Mouse (Mus musculus): ENCODE results near the gene Nploc4. TPM values are rescaled to one million over a fixed set of nuclear protein-coding genes. Genes with fewer than 3 reads are reported as not detected.

Nploc4 gene
- polyA plus RNA-seq, 1 experiment from 2014 or later, result 45.3 TPM

GRCm38 (mm10) chr11:120373025-120373424, 64.5 kb downstream of the Nploc4 start:
- DNase-seq (ENCODE audit: low spot score), result no peak
- no peaks in the 10 kb centered on the region for H3K9me3 ChIP-seq
- H3K27ac ChIP-seq (replicated peaks), result no peak overlapping the region
- peaks cover 89% of the 10 kb centered on the region for H3K36me3 ChIP-seq (replicated peaks)
- H3K27me3 ChIP-seq (replicated peaks; ENCODE audit: low read depth, poor library complexity, severe bottlenecking), result no peaks in the 10 kb centered on the region
- no peak overlapping the region for H3K4me3 ChIP-seq
- WGBS, result 59% methylated on average over 13 of the region's 13 CpGs
- H3K4me1 ChIP-seq, result peaks cover 22% of the 10 kb centered on the region

GRCm38 (mm10) chr11:120369656-120370055, 67.9 kb downstream of the Nploc4 start:
- Histone ChIP-seq H3K27me3 (replicated peaks; ENCODE audit: low read depth, poor library complexity, severe bottlenecking) (no peaks in the 10 kb centered on the region), H3K36me3 (replicated peaks) (peaks cover 62% of the 10 kb centered on the region), H3K4me3 (no peak overlapping the region), H3K27ac (replicated peaks) (peak overlapping the region; percentile 70), H3K9me3 (no peaks in the 10 kb centered on the region), H3K4me1 (peaks cover 27% of the 10 kb centered on the region)
- WGBS, result 40% methylated on average over 8 of the region's 8 CpGs
- DNase-seq (ENCODE audit: low spot score), result peak; percentile 78

GRCm38 (mm10) chr11:120366443-120367027, 71.0 kb downstream of the Nploc4 start:
- WGBS, result 36% methylated on average over 7 of the region's 7 CpGs
- Histone ChIP-seq H3K27me3 (replicated peaks; ENCODE audit: low read depth, poor library complexity, severe bottlenecking) (no peaks in the 10 kb centered on the region), H3K4me1 (peaks cover 41% of the 10 kb centered on the region), H3K36me3 (replicated peaks) (peaks cover 30% of the 10 kb centered on the region), H3K4me3 (no peak overlapping the region), H3K27ac (replicated peaks) (0 out of 2 replicates have a peak overlapping the region, but pooled peaks have one; percentile 16), H3K9me3 (no peaks in the 10 kb centered on the region)
- DNase-seq (ENCODE audit: low spot score), result no peak

- Histone ChIP-seq H3K9me3 (no peaks in the 10 kb centered on the region), H3K27ac (replicated peaks) (no peak overlapping the region), H3K36me3 (replicated peaks) (no peaks in the 10 kb centered on the region), H3K4me3 (no peak overlapping the region), H3K27me3 (replicated peaks; ENCODE audit: low read depth, poor library complexity, severe bottlenecking) (no peaks in the 10 kb centered on the region), H3K4me1 (peaks cover 67% of the 10 kb centered on the region)
- no peak for DNase-seq (ENCODE audit: low spot score)
- WGBS, result 86% methylated on average over 6 of the region's 6 CpGs
These were observed 74.6 kb downstream of the Nploc4 start for GRCm38 (mm10) chr11:120362891-120363290.

GRCm38 (mm10) chr11:120361295-120361694, 76.2 kb downstream of the Nploc4 start, which contains the start of gene Fscn2:
Gene Fscn2, plus strand, starts transcription at chr11:120361534.
- H3K27me3 ChIP-seq (replicated peaks; ENCODE audit: low read depth, poor library complexity, severe bottlenecking), result no peaks in the 10 kb centered on the region
- H3K9me3 ChIP-seq, result no peaks in the 10 kb centered on the region
- peaks cover 60% of the 10 kb centered on the region for H3K4me1 ChIP-seq
- DNase-seq (ENCODE audit: low spot score), result no peak
- 63% methylated on average over 10 of the region's 10 CpGs for WGBS
- no peaks in the 10 kb centered on the region for H3K36me3 ChIP-seq (replicated peaks)
- H3K4me3 ChIP-seq, result 0 out of 2 replicates have a peak within 1 kb of the TSS, but pooled peaks have one; percentile 6
- H3K27ac ChIP-seq (replicated peaks), result peak within 1 kb of the TSS; percentile 41

- peaks cover 57% of the 10 kb centered on the region for H3K4me1 ChIP-seq
- WGBS, result 73% methylated on average over 5 of the region's 5 CpGs
- H3K27ac ChIP-seq (replicated peaks), result peak overlapping the region; percentile 41
- no peak overlapping the region for H3K4me3 ChIP-seq
- H3K36me3 ChIP-seq (replicated peaks), result no peaks in the 10 kb centered on the region
- H3K9me3 ChIP-seq, result no peaks in the 10 kb centered on the region
- H3K27me3 ChIP-seq (replicated peaks; ENCODE audit: low read depth, poor library complexity, severe bottlenecking), result no peaks in the 10 kb centered on the region
- no peak for DNase-seq (ENCODE audit: low spot score)
These were observed 76.8 kb downstream of the Nploc4 start for GRCm38 (mm10) chr11:120360755-120361154.

GRCm38 (mm10) chr11:120360062-120360461, 77.4 kb downstream of the Nploc4 start:
- Histone ChIP-seq H3K4me3 (no peak overlapping the region), H3K27ac (replicated peaks) (0 out of 2 replicates have a peak overlapping the region, but pooled peaks have one; percentile 41), H3K4me1 (peaks cover 64% of the 10 kb centered on the region), H3K36me3 (replicated peaks) (no peaks in the 10 kb centered on the region), H3K9me3 (no peaks in the 10 kb centered on the region), H3K27me3 (replicated peaks; ENCODE audit: low read depth, poor library complexity, severe bottlenecking) (no peaks in the 10 kb centered on the region)
- 59% methylated on average over 8 of the region's 8 CpGs for WGBS
- DNase-seq (ENCODE audit: low spot score), result no peak

GRCm38 (mm10) chr11:120359391-120359790, 78.1 kb downstream of the Nploc4 start:
- no peak for DNase-seq (ENCODE audit: low spot score)
- Histone ChIP-seq H3K4me1 (peaks cover 65% of the 10 kb centered on the region), H3K36me3 (replicated peaks) (no peaks in the 10 kb centered on the region), H3K27me3 (replicated peaks; ENCODE audit: low read depth, poor library complexity, severe bottlenecking) (no peaks in the 10 kb centered on the region), H3K9me3 (no peaks in the 10 kb centered on the region), H3K27ac (replicated peaks) (no peak overlapping the region), H3K4me3 (no peak overlapping the region)
- WGBS, result 88% methylated on average over 6 of the region's 6 CpGs

- WGBS, result 21% methylated on average over 10 of the region's 10 CpGs
- peak overlapping the region; percentile 34 for H3K4me3 ChIP-seq
- peak; percentile 71 for DNase-seq (ENCODE audit: low spot score)
- no peaks in the 10 kb centered on the region for H3K9me3 ChIP-seq
- no peaks in the 10 kb centered on the region for H3K36me3 ChIP-seq (replicated peaks)
- peak overlapping the region; percentile 86 for H3K27ac ChIP-seq (replicated peaks)
- peaks cover 76% of the 10 kb centered on the region for H3K4me1 ChIP-seq
- H3K27me3 ChIP-seq (replicated peaks; ENCODE audit: low read depth, poor library complexity, severe bottlenecking), result 0 out of 2 replicates have a peak, but pooled peaks cover 2% of the 10 kb centered on the region
These were observed 79.6 kb downstream of the Nploc4 start for GRCm38 (mm10) chr11:120357791-120358401.

GRCm38 (mm10) chr11:120356900-120357299, 80.6 kb downstream of the Nploc4 start:
- H3K4me3 ChIP-seq, result no peak overlapping the region
- peak overlapping the region; percentile 86; the same call in 1 of the 2 replicates for H3K27ac ChIP-seq (replicated peaks)
- H3K4me1 ChIP-seq, result peaks cover 71% of the 10 kb centered on the region
- no peak for DNase-seq (ENCODE audit: low spot score)
- H3K9me3 ChIP-seq, result no peaks in the 10 kb centered on the region
- H3K36me3 ChIP-seq (replicated peaks), result peaks cover under 1% of the 10 kb centered on the region; the same call in 1 of the 2 replicates
- 93% methylated on average over 4 of the region's 4 CpGs for WGBS
- H3K27me3 ChIP-seq (replicated peaks; ENCODE audit: low read depth, poor library complexity, severe bottlenecking), result 0 out of 2 replicates have a peak, but pooled peaks cover 6% of the 10 kb centered on the region

GRCm38 (mm10) chr11:120356319-120356840, 81.1 kb downstream of the Nploc4 start:
- H3K27ac ChIP-seq (replicated peaks), result peak overlapping the region; percentile 40; the same call in 1 of the 2 replicates
- no peak overlapping the region for H3K4me3 ChIP-seq
- 0 out of 2 replicates have a peak, but pooled peaks cover 6% of the 10 kb centered on the region for H3K27me3 ChIP-seq (replicated peaks; ENCODE audit: low read depth, poor library complexity, severe bottlenecking)
- WGBS, result 85% methylated on average over 15 of the region's 15 CpGs
- H3K4me1 ChIP-seq, result peaks cover 68% of the 10 kb centered on the region
- no peak for DNase-seq (ENCODE audit: low spot score)
- peaks cover 5% of the 10 kb centered on the region for H3K36me3 ChIP-seq (replicated peaks)
- H3K9me3 ChIP-seq, result no peaks in the 10 kb centered on the region

- DNase-seq (ENCODE audit: low spot score), result no peak
- 0 out of 2 replicates have a peak, but pooled peaks cover 6% of the 10 kb centered on the region for H3K27me3 ChIP-seq (replicated peaks; ENCODE audit: low read depth, poor library complexity, severe bottlenecking)
- peaks cover 68% of the 10 kb centered on the region for H3K4me1 ChIP-seq
- WGBS, result 71% methylated on average over 5 of the region's 5 CpGs
- no peak overlapping the region for H3K4me3 ChIP-seq
- no peaks in the 10 kb centered on the region for H3K9me3 ChIP-seq
- H3K27ac ChIP-seq (replicated peaks), result no peak overlapping the region
- peaks cover 7% of the 10 kb centered on the region for H3K36me3 ChIP-seq (replicated peaks)
These were observed 82.0 kb downstream of the Nploc4 start for GRCm38 (mm10) chr11:120355277-120356039.

All from embryonic facial prominence, embryonic 10.5 days (tissue).